Mouse (Mus musculus) retina, postnatal 7 days (tissue): Measurements from ENCODE around the gene Atp2b4.
"Not testable (repeated sequence)": the region's sequence is repeated elsewhere in the genome, so short reads cannot be mapped to it uniquely, and the experiment has no call there.

Experiments used
- DNase-seq: peaks from one replicate; pipeline ENCODE4 v3.0.0-alpha.2; 2012; ENCODE audit warnings: low read depth, low spot score

Atp2b4 gene

DNA sequence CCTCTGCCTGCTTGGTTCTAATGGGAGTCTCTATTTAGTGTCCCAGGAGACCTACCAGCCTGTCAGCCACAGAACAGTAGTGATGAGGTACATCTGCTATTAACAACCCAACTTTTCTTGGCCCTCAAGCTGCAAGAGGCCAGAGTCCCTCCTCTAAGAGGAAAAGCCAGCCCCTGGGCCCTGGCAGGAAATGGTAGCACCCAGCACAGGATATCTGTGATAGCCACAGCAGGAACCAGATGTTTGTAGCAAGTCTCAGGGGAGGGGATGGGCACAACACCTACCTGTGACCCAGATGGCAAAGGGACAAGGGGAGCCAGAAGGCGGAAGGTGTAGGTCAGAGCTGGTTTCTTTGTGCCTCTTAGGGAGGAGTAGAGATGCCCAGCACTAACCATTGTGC is 106.0 kb downstream of the Atp2b4 start:
- DNase-seq: no peak

DNA sequence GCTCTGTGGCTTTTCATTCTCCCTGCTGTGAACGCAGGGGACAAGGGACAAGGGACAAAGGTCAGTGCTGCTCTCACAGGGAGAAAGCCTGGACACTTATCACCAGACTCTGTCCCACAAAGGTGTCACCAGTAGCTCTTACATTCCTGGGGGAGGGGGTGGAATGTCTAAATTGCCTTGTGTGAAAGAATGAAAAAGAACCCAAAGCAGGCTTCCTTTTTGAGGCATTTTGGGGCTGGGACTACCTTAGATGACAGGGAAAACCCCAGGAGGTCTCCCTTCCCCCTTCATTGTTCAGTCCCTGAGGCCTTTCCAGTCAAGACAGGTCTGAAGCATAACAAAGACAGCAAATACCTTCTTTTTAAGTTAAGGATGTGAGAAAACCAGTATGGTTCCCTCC is 106.5 kb downstream of the Atp2b4 start:
- no peak for DNase-seq

GRCm38 (mm10) chr1:133693536-133694114 is 107.2 kb downstream of the Atp2b4 start:
- DNase-seq: no peak

- DNase-seq: no peak
Observed at GRCm38 (mm10) chr1:133692195-133692594, 108.6 kb downstream of the Atp2b4 start.

GRCm38 (mm10) chr1:133691046-133691445 is 109.8 kb downstream of the Atp2b4 start:
- no peak for DNase-seq

GRCm38 (mm10) chr1:133689897-133690296 is 110.9 kb downstream of the Atp2b4 start, which contains the start of gene Lax1:
Gene Lax1 (minus strand): TSS chr1:133690108.
- no peak for DNase-seq

GRCm38 (mm10) chr1:133688301-133688700 is 112.5 kb downstream of the Atp2b4 start:
- no peak for DNase-seq

DNA sequence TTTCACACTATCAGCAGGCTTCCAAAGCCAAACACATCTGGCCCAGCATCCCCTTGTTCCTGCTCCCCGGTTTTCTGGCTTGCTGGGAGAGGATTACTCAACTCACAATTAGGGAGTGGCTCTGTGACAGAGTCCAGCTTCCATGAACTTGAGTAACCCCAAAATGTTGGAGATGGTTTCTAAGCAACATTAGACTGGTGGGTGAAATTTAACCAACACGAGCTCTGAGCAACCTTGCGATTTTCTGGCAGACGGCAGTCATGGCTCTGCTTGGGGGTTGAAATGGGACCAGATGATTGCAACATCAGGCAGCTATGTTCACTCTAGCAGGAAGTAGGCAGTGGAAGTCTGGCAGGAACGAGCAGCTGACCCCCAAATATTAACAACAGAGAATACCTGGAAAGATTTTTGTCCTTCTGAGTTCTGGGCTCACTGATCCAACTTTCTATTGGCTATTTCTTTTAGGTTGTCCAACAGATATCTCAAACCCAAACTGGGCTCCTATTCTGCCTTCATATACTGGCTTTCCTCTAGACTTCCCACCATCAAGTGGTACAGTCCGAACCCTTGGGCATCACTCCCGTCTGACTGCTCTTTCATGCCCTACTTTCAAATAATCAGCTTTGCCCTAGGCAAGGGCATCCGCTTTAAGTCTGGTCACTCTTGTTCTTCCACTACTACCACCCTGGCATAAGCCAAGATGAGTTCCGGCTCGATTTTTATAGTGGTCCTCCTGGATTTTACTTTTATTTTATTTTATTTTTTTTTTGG is 114.9 kb downstream of the Atp2b4 start:
- DNase-seq: no peak

- no peak for DNase-seq
Observed at GRCm38 (mm10) chr1:133671801-133672200, 129.0 kb downstream of the Atp2b4 start.

- no peak for DNase-seq
Observed at GRCm38 (mm10) chr1:133671266-133671665, 129.6 kb downstream of the Atp2b4 start.

GRCm38 (mm10) chr1:133670776-133671175 is 130.1 kb downstream of the Atp2b4 start:
- DNase-seq: no peak

GRCm38 (mm10) chr1:133670190-133670589 is 130.7 kb downstream of the Atp2b4 start:
- no peak for DNase-seq

GRCm38 (mm10) chr1:133668618-133669017 is 132.2 kb downstream of the Atp2b4 start:
- no peak for DNase-seq

DNA sequence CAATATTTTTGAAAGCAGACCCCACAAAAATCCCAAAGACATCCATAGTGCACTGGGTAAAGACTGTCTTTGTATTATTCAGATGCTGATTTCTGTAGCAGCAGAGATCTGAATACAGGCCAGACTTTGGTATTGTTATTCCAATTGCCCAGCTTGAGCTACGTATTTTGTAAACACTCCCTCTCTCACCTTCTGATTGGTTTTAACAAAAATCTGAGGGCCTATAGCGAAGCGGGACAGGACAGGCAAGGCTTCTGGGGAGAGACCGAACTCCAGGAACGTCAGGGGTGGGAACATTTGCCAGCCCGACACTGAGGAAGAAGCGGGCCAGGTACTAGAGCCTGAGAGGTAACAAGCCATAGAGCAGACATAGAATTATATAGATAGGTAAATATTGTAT is 133.1 kb downstream of the Atp2b4 start:
- DNase-seq: no peak

GRCm38 (mm10) chr1:133665713-133666112 is 135.1 kb downstream of the Atp2b4 start:
- DNase-seq: not testable (repeated sequence)

GRCm38 (mm10) chr1:133664203-133664970 is 136.5 kb downstream of the Atp2b4 start:
- no peak for DNase-seq

DNA sequence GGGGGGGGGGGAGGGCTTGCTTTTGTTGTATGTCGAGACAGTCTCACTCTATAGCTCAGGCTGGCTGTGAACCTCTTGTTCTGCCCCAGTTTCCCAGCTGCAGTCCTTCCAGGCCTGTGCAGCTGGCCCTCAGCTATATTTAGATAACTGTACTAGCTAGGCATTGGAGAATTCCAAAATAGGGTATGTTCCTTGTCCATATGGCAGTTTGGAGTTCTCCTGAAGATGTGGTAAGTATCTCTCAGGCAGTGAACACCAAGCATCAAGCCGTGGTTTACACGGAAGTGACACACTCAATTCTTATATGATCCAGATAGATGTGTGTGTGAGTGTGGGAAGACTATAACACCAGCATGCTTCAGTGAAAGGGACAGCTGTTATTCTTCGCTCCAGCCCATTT is 137.4 kb downstream of the Atp2b4 start:
- DNase-seq: no peak

- no peak for DNase-seq
Observed at GRCm38 (mm10) chr1:133662941-133663340, 137.9 kb downstream of the Atp2b4 start.

DNA sequence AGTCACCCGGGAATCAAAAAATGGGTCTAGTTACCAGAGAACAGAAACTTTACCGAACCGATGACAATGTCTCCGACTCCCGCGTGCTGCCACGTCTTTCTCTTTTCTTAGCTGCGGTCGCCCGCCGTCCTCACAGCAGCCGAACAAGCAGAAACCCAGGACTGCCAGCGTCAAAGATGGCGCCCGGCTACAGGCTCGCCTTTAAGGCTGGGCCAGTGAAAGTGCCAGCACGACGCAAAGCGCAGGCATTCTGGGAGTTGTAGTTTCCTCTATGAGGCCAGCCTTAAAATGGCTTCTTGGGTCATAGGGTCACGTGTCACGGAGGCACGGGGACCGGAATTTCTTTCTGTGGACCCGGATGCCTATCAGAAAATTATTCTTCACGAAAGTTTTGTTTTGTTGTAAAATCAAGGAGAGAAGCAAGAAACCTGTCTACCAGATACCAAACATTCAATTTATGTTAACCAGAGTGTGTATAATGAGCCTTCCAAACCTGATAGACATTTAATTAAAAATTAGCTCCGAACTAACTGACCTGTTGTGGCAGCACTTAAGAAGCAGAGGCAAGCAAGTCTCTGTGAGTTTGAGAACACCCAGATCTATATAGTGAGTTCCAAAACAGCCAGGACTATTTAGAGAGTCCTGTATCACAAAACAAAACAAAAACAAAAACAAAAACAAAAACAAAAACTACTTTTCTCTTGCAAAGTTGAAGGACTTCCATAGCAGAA is 139.5 kb downstream of the Atp2b4 start, which contains the start of gene Gm38394:
Gm38394 (minus strand) TSS at position 116 of the 731 bp plus-strand sequence.
- peak; percentile 86 for DNase-seq

GRCm38 (mm10) chr1:133660466-133661202 is 140.2 kb downstream of the Atp2b4 start, which contains the start of gene Zbed6:
Gene Zbed6 (minus strand): TSS chr1:133660885.
- DNase-seq: peak; percentile 53

DNA sequence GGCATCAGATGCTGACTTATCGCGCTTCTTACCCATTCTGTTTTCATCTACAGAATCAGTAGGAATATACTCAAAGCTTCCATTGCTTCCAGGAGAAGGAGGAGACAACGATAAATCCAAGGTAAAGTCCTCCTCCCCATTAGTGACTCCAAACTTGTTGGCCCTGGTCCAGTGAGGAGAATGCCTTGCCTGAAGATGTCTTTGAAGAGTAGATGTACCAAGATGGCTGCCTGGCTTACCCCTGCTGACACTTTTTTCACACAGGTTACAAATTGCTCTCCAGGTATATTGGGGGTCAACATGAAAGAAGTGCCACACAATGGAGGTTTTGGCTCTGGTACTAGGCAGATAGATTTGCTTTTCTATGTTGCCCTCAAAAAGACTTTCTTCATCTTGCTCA is 142.0 kb downstream of the Atp2b4 start:
- no peak for DNase-seq
